Mouse (Mus musculus): Measurements from ENCODE around the gene Kifc3. TPM values are rescaled to one million over a fixed set of nuclear protein-coding genes. Genes with fewer than 3 reads are reported as not detected.

The Kifc3 gene
- total RNA-seq (2014; rRNA removed): 53.9 and 54.1 TPM in 2 replicates
- 32.7 and 33.2 TPM in 2 replicates for polyA plus RNA-seq (2015; fragmentation: Nextera tagmentation; extraction: Ambion mirVana)

GRCm38 (mm10) chr8:95202649-95203275 lies at the start of gene Kifc3:
TSS of gene Kifc3 (minus strand) at chr8:95202812.
- Histone ChIP-seq H3K27me3 (ENCODE audit: insufficient read depth, low read length) (no peaks in the 10 kb centered on the region), H3K9ac (no peak within 1 kb of the TSS), H3K4me1 (ENCODE audit: insufficient read depth) (no peaks in the 10 kb centered on the region), H3K36me3 (ENCODE audit: insufficient read depth) (no peaks in the 10 kb centered on the region), H3K4me3 (ENCODE audit: low read depth, low read length) (no peak within 1 kb of the TSS), H3K27ac (ENCODE audit: low read depth, low read length) (no peak within 1 kb of the TSS), H3K4me2 (ENCODE audit: low read depth) (no peak within 1 kb of the TSS), H3K9me3 (ENCODE audit: low read length) (no peaks in the 10 kb centered on the region)
- no peak for TF ChIP-seq CTCF (IDR thresholded peaks at IDR 0.05; ENCODE audit: low read depth)
- DNase-seq: no peak
- ATAC-seq: no peak
- 74% methylated on average over 14 of the region's 14 CpGs for WGBS

GRCm38 (mm10) chr8:95252056-95252455 lies 49.4 kb upstream of the Kifc3 start:
- Histone ChIP-seq H3K27me3 (ENCODE audit: insufficient read depth, low read length) (no peaks in the 10 kb centered on the region), H3K4me2 (ENCODE audit: low read depth) (no peak overlapping the region), H3K4me1 (ENCODE audit: insufficient read depth) (no peaks in the 10 kb centered on the region), H3K27ac (ENCODE audit: low read depth, low read length) (no peak overlapping the region), H3K4me3 (ENCODE audit: low read depth, low read length) (no peak overlapping the region), H3K9ac (no peak overlapping the region), H3K36me3 (ENCODE audit: insufficient read depth) (no peaks in the 10 kb centered on the region), H3K9me3 (ENCODE audit: low read length) (no peaks in the 10 kb centered on the region)
- 71% methylated on average over 9 of the region's 9 CpGs for WGBS
- TF ChIP-seq CTCF (IDR thresholded peaks at IDR 0.05; ENCODE audit: low read depth): no peak
- no peak for ATAC-seq
- DNase-seq: no peak

- Histone ChIP-seq H3K4me2 (ENCODE audit: low read depth) (no peak overlapping the region), H3K9ac (no peak overlapping the region), H3K4me3 (ENCODE audit: low read depth, low read length) (no peak overlapping the region), H3K27me3 (ENCODE audit: insufficient read depth, low read length) (no peaks in the 10 kb centered on the region), H3K9me3 (ENCODE audit: low read length) (no peaks in the 10 kb centered on the region), H3K27ac (ENCODE audit: low read depth, low read length) (no peak overlapping the region), H3K36me3 (ENCODE audit: insufficient read depth) (no peaks in the 10 kb centered on the region), H3K4me1 (ENCODE audit: insufficient read depth) (peaks cover 11% of the 10 kb centered on the region)
- peak; percentile 34; the same call in 1 of the 2 replicates for TF ChIP-seq CTCF (IDR thresholded peaks at IDR 0.05; ENCODE audit: low read depth)
- DNase-seq: no peak
- no peak for ATAC-seq
- WGBS: 64% methylated on average over 4 of the region's 4 CpGs
Measured at GRCm38 (mm10) chr8:95249847-95250246, 47.2 kb upstream of the Kifc3 start.

GRCm38 (mm10) chr8:95247277-95247676 lies 44.7 kb upstream of the Kifc3 start:
- peaks cover 21% of the 10 kb centered on the region for H3K4me1 ChIP-seq (ENCODE audit: insufficient read depth)
- no peak for DNase-seq
- H3K4me2 ChIP-seq (ENCODE audit: low read depth): no peak overlapping the region
- WGBS: 91% methylated on average over 5 of the region's 5 CpGs
- H3K36me3 ChIP-seq (ENCODE audit: insufficient read depth): no peaks in the 10 kb centered on the region
- no peaks in the 10 kb centered on the region for H3K27me3 ChIP-seq (ENCODE audit: insufficient read depth, low read length)
- no peak overlapping the region for H3K27ac ChIP-seq (ENCODE audit: low read depth, low read length)
- H3K9me3 ChIP-seq (ENCODE audit: low read length): no peaks in the 10 kb centered on the region
- ATAC-seq: no peak
- TF ChIP-seq CTCF (IDR thresholded peaks at IDR 0.05; ENCODE audit: low read depth): no peak
- H3K4me3 ChIP-seq (ENCODE audit: low read depth, low read length): no peak overlapping the region
- no peak overlapping the region for H3K9ac ChIP-seq

- Histone ChIP-seq H3K4me2 (ENCODE audit: low read depth) (no peak overlapping the region), H3K36me3 (ENCODE audit: insufficient read depth) (no peaks in the 10 kb centered on the region), H3K9ac (no peak overlapping the region), H3K27ac (ENCODE audit: low read depth, low read length) (peak overlapping the region; percentile 86), H3K4me1 (ENCODE audit: insufficient read depth) (peaks cover 21% of the 10 kb centered on the region), H3K27me3 (ENCODE audit: insufficient read depth, low read length) (no peaks in the 10 kb centered on the region), H3K9me3 (ENCODE audit: low read length) (no peaks in the 10 kb centered on the region), H3K4me3 (ENCODE audit: low read depth, low read length) (no peak overlapping the region)
- no peak for TF ChIP-seq CTCF (IDR thresholded peaks at IDR 0.05; ENCODE audit: low read depth)
- ATAC-seq (peak; percentile 42), DNase-seq (peak; percentile 87)
- 21% methylated on average over 5 of the region's 5 CpGs for WGBS
Measured at GRCm38 (mm10) chr8:95245180-95245579, 42.6 kb upstream of the Kifc3 start.

- 34% methylated on average over 4 of the region's 4 CpGs for WGBS
- TF ChIP-seq CTCF (IDR thresholded peaks at IDR 0.05; ENCODE audit: low read depth): no peak
- ATAC-seq: no peak
- peak; percentile 39 for DNase-seq
- H3K9me3 ChIP-seq (ENCODE audit: low read length): no peaks in the 10 kb centered on the region
- no peak overlapping the region for H3K4me2 ChIP-seq (ENCODE audit: low read depth)
- H3K27me3 ChIP-seq (ENCODE audit: insufficient read depth, low read length): no peaks in the 10 kb centered on the region
- no peaks in the 10 kb centered on the region for H3K36me3 ChIP-seq (ENCODE audit: insufficient read depth)
- H3K4me1 ChIP-seq (ENCODE audit: insufficient read depth): peaks cover 21% of the 10 kb centered on the region
- peak overlapping the region; percentile 86 for H3K27ac ChIP-seq (ENCODE audit: low read depth, low read length)
- no peak overlapping the region for H3K4me3 ChIP-seq (ENCODE audit: low read depth, low read length)
- no peak overlapping the region for H3K9ac ChIP-seq
Measured at GRCm38 (mm10) chr8:95243853-95244252, 41.2 kb upstream of the Kifc3 start.

GRCm38 (mm10) chr8:95242826-95243571 lies 40.4 kb upstream of the Kifc3 start:
- TF ChIP-seq CTCF (IDR thresholded peaks at IDR 0.05; ENCODE audit: low read depth): no peak

More at GRCm38 (mm10) chr8:95242826-95243571, 40.4 kb upstream of the Kifc3 start:
- no peaks in the 10 kb centered on the region for H3K27me3 ChIP-seq (ENCODE audit: insufficient read depth, low read length)
- 0 out of 2 replicates have a peak overlapping the region, but pooled peaks have one; percentile 14 for H3K9ac ChIP-seq
- no peak overlapping the region for H3K4me3 ChIP-seq (ENCODE audit: low read depth, low read length)
- H3K27ac ChIP-seq (ENCODE audit: low read depth, low read length): peak overlapping the region; percentile 86
- H3K9me3 ChIP-seq (ENCODE audit: low read length): no peaks in the 10 kb centered on the region
- H3K4me2 ChIP-seq (ENCODE audit: low read depth): peak overlapping the region; percentile 32
- H3K36me3 ChIP-seq (ENCODE audit: insufficient read depth): no peaks in the 10 kb centered on the region
- peaks cover 21% of the 10 kb centered on the region for H3K4me1 ChIP-seq (ENCODE audit: insufficient read depth)
- ATAC-seq: peak; percentile 92
- 5% methylated on average over 12 of the region's 12 CpGs for WGBS
- DNase-seq: peak; percentile 91
